Mouse (Mus musculus): Measurements from ENCODE around the gene Snai1. TPM values are rescaled to one million over a fixed set of nuclear protein-coding genes. Genes with fewer than 3 reads are reported as not detected.

Snai1 gene
- total and polyA plus RNA-seq, 3 experiments: 0.19 to 0.74 TPM; not detected in 1

- no peak overlapping the region for H3K27ac ChIP-seq (ENCODE audit: control insufficient read depth, low read depth, low read length)
- TF ChIP-seq MEF2A (IDR thresholded peaks at IDR 0.05; ENCODE audit: extremely low read depth, insufficient replicate concordance, low read depth, low read length, poor library complexity, severe bottlenecking) (no peak), SMC3 (IDR thresholded peaks at IDR 0.05; ENCODE audit: low read depth, low read length) (no peak), JUND (IDR thresholded peaks at IDR 0.05; ENCODE audit: low read depth, low read length) (no peak)
- no peaks in the 10 kb centered on the region for H3K9me3 ChIP-seq (replicated peaks; ENCODE audit: insufficient read depth, low read length)
- no peaks in the 10 kb centered on the region for H3K36me3 ChIP-seq (ENCODE audit: control insufficient read depth in 1 of 2, insufficient read depth in 2 of 2, low read length in 2 of 2)
- no peak overlapping the region for H3K9ac ChIP-seq (ENCODE audit: control insufficient read depth, low read depth, low read length, poor library complexity, severe bottlenecking)
- peaks cover 7 to 15% of the 10 kb centered on the region in 2 experiments; a peak in 3 of 4 replicates for H3K27me3 ChIP-seq (ENCODE audit: control insufficient read depth in 1 of 2, insufficient read depth in 2 of 2, low read length in 2 of 2)
- DNase-seq (ENCODE audit: low read depth, low spot score): no peak
- no peaks in the 10 kb centered on the region for H3K79me2 ChIP-seq (ENCODE audit: control insufficient read depth, insufficient read depth, low read length, poor library complexity)
- H3K4me1 ChIP-seq (ENCODE audit: control insufficient read depth in 1 of 2, insufficient read depth in 2 of 2, low read length in 2 of 2): no peaks in the 10 kb centered on the region
- H3K4me3 ChIP-seq (ENCODE audit: control insufficient read depth in 1 of 2, insufficient read depth in 1 of 2, low read depth in 2 of 2, low read length in 2 of 2): no peak overlapping the region
These were observed 47.3 kb downstream of the Snai1 start for GRCm38 (mm10) chr2:167585273-167585672.

- Histone ChIP-seq H3K9ac (ENCODE audit: control insufficient read depth, low read depth, low read length, poor library complexity, severe bottlenecking) (no peak overlapping the region), H3K36me3 (ENCODE audit: control insufficient read depth in 1 of 2, insufficient read depth in 2 of 2, low read length in 2 of 2) (no peaks in the 10 kb centered on the region), H3K79me2 (ENCODE audit: control insufficient read depth, insufficient read depth, low read length, poor library complexity) (no peaks in the 10 kb centered on the region), H3K27ac (ENCODE audit: control insufficient read depth, low read depth, low read length) (no peak overlapping the region), H3K27me3 (ENCODE audit: control insufficient read depth in 1 of 2, insufficient read depth in 2 of 2, low read length in 2 of 2) (peaks cover 7 to 17% of the 10 kb centered on the region in 2 experiments; a peak in 3 of 4 replicates), H3K4me1 (ENCODE audit: control insufficient read depth in 1 of 2, insufficient read depth in 2 of 2, low read length in 2 of 2) (no peaks in the 10 kb centered on the region), H3K9me3 (replicated peaks; ENCODE audit: insufficient read depth, low read length) (no peaks in the 10 kb centered on the region), H3K4me3 (ENCODE audit: control insufficient read depth in 1 of 2, insufficient read depth in 1 of 2, low read depth in 2 of 2, low read length in 2 of 2) (no peak overlapping the region)
- DNase-seq (ENCODE audit: low read depth, low spot score): no peak
- TF ChIP-seq ZMIZ1 (IDR thresholded peaks at IDR 0.05; ENCODE audit: low read depth, low read length): no peak
- TF ChIP-seq ZKSCAN1 (IDR thresholded peaks at IDR 0.05; ENCODE audit: low read depth, low read length): no peak
- TF ChIP-seq USF2 (IDR thresholded peaks at IDR 0.05; ENCODE audit: borderline replicate concordance in 1 of 2, insufficient read depth in 1 of 2, low read depth in 1 of 2, low read length in 2 of 2): no peak
- no peak for TF ChIP-seq ZC3H11A (IDR thresholded peaks at IDR 0.05; ENCODE audit: low read depth, low read length)
- TF ChIP-seq UBTF (IDR thresholded peaks at IDR 0.05; ENCODE audit: borderline replicate concordance, insufficient read depth, low read depth, low read length): no peak
- TF ChIP-seq ELF1 (IDR thresholded peaks at IDR 0.05; ENCODE audit: low read depth, low read length): no peak
- no peak for TF ChIP-seq ZNF384 (IDR thresholded peaks at IDR 0.05; ENCODE audit: low read depth, low read length)
- TF ChIP-seq POLR2AphosphoS5 (IDR thresholded peaks at IDR 0.05; ENCODE audit: borderline replicate concordance, low read depth, low read length): no peak
- no peak for TF ChIP-seq MYB (IDR thresholded peaks at IDR 0.05; ENCODE audit: low read depth, low read length)
- TF ChIP-seq HCFC1 (IDR thresholded peaks at IDR 0.05; ENCODE audit: low read depth, low read length): no peak
- no peak for TF ChIP-seq POLR2AphosphoS2 (IDR thresholded peaks at IDR 0.05; ENCODE audit: low read length)
These were observed 48.0 kb downstream of the Snai1 start for GRCm38 (mm10) chr2:167586041-167586440.

- Histone ChIP-seq H3K4me3 (ENCODE audit: control insufficient read depth in 1 of 2, insufficient read depth in 1 of 2, low read depth in 2 of 2, low read length in 2 of 2) (no peak overlapping the region), H3K27ac (ENCODE audit: control insufficient read depth, low read depth, low read length) (no peak overlapping the region), H3K79me2 (ENCODE audit: control insufficient read depth, insufficient read depth, low read length, poor library complexity) (no peaks in the 10 kb centered on the region), H3K4me1 (ENCODE audit: control insufficient read depth in 1 of 2, insufficient read depth in 2 of 2, low read length in 2 of 2) (no peaks in the 10 kb centered on the region), H3K9me3 (replicated peaks; ENCODE audit: insufficient read depth, low read length) (no peaks in the 10 kb centered on the region), H3K36me3 (ENCODE audit: control insufficient read depth in 1 of 2, insufficient read depth in 2 of 2, low read length in 2 of 2) (no peaks in the 10 kb centered on the region), H3K9ac (ENCODE audit: control insufficient read depth, low read depth, low read length, poor library complexity, severe bottlenecking) (no peak overlapping the region), H3K27me3 (ENCODE audit: control insufficient read depth in 1 of 2, insufficient read depth in 2 of 2, low read length in 2 of 2) (peaks cover 7 to 17% of the 10 kb centered on the region in 2 experiments; a peak in 3 of 4 replicates)
- DNase-seq (ENCODE audit: low read depth, low spot score): no peak
- TF ChIP-seq UBTF (IDR thresholded peaks at IDR 0.05; ENCODE audit: borderline replicate concordance, insufficient read depth, low read depth, low read length): no peak
- TF ChIP-seq ZNF384 (IDR thresholded peaks at IDR 0.05; ENCODE audit: low read depth, low read length): no peak
- TF ChIP-seq RAD21 (IDR thresholded peaks at IDR 0.05; ENCODE audit: low read depth, low read length): no peak
- TF ChIP-seq MAZ (IDR thresholded peaks at IDR 0.05; ENCODE audit: low read depth, low read length): no peak
- no peak for TF ChIP-seq POLR2AphosphoS5 (IDR thresholded peaks at IDR 0.05; ENCODE audit: borderline replicate concordance, low read depth, low read length)
- TF ChIP-seq ZMIZ1 (IDR thresholded peaks at IDR 0.05; ENCODE audit: low read depth, low read length): no peak
- TF ChIP-seq POLR2AphosphoS2 (IDR thresholded peaks at IDR 0.05; ENCODE audit: low read length): no peak
- no peak for TF ChIP-seq TAL1 (IDR thresholded peaks at IDR 0.05; ENCODE audit: low read length)
- no peak for TF ChIP-seq CHD2 (IDR thresholded peaks at IDR 0.05; ENCODE audit: low read length)
- no peak for TF ChIP-seq BHLHE40 (IDR thresholded peaks at IDR 0.05; ENCODE audit: borderline replicate concordance, low read depth, low read length)
- TF ChIP-seq USF2 (IDR thresholded peaks at IDR 0.05; ENCODE audit: borderline replicate concordance in 1 of 2, insufficient read depth in 1 of 2, low read depth in 1 of 2, low read length in 2 of 2): no peak
- TF ChIP-seq ELF1 (IDR thresholded peaks at IDR 0.05; ENCODE audit: low read depth, low read length): no peak
- TF ChIP-seq USF1 (IDR thresholded peaks at IDR 0.05; ENCODE audit: low read depth, low read length): no peak
- no peak for TF ChIP-seq SIN3A (IDR thresholded peaks at IDR 0.05; ENCODE audit: low read length)
- TF ChIP-seq ETS1 (IDR thresholded peaks at IDR 0.05; ENCODE audit: low read depth, low read length): no peak
- TF ChIP-seq MYB (IDR thresholded peaks at IDR 0.05; ENCODE audit: low read depth, low read length): no peak
- TF ChIP-seq RCOR1 (IDR thresholded peaks at IDR 0.05; ENCODE audit: low read depth, low read length): no peak
- no peak for TF ChIP-seq MXI1 (IDR thresholded peaks at IDR 0.05; ENCODE audit: low read depth, low read length)
- TF ChIP-seq ZKSCAN1 (IDR thresholded peaks at IDR 0.05; ENCODE audit: low read depth, low read length): no peak
These were observed 49.0 kb downstream of the Snai1 start for GRCm38 (mm10) chr2:167586976-167587375.
